Mouse (Mus musculus) urinary bladder, postnatal 10 days (tissue): ENCODE results near the gene Flnb.

Source experiments
- DNase-seq: peaks from one replicate; pipeline ENCODE4 v3.0.0; 2022; ENCODE audit warnings: low spot score

Flnb gene

GRCm38 (mm10) chr14:7863199-7863598 is 45.4 kb downstream of the Flnb start:
- no peak for DNase-seq

GRCm38 (mm10) chr14:7863871-7864505 is 46.2 kb downstream of the Flnb start:
- no peak for DNase-seq

GRCm38 (mm10) chr14:7864506-7864899 is 46.7 kb downstream of the Flnb start:
- no peak for DNase-seq

- DNase-seq: no peak
Measured at GRCm38 (mm10) chr14:7867224-7867623, 49.5 kb downstream of the Flnb start.

- DNase-seq: no peak
Measured at GRCm38 (mm10) chr14:7867841-7868240, 50.1 kb downstream of the Flnb start.

GRCm38 (mm10) chr14:7869796-7870195 is 52.0 kb downstream of the Flnb start:
- no peak for DNase-seq

- DNase-seq: no peak
Measured at GRCm38 (mm10) chr14:7873552-7873951, 55.8 kb downstream of the Flnb start.

- no peak for DNase-seq
Measured at GRCm38 (mm10) chr14:7874495-7874894, 56.7 kb downstream of the Flnb start.

GRCm38 (mm10) chr14:7877957-7878356 is 60.2 kb downstream of the Flnb start:
- DNase-seq: no peak

GRCm38 (mm10) chr14:7880389-7880788 is 62.6 kb downstream of the Flnb start:
- no peak for DNase-seq

- no peak for DNase-seq
Measured at GRCm38 (mm10) chr14:7881533-7881932, 63.8 kb downstream of the Flnb start.

GRCm38 (mm10) chr14:7882050-7882449 is 64.3 kb downstream of the Flnb start:
- no peak for DNase-seq

GRCm38 (mm10) chr14:7884158-7884557 is 66.4 kb downstream of the Flnb start:
- no peak for DNase-seq

GRCm38 (mm10) chr14:7884841-7885240 is 67.1 kb downstream of the Flnb start:
- no peak for DNase-seq

GRCm38 (mm10) chr14:7885540-7885939 is 67.8 kb downstream of the Flnb start:
- no peak for DNase-seq

GRCm38 (mm10) chr14:7886008-7886407 is 68.3 kb downstream of the Flnb start:
- no peak for DNase-seq

- no peak for DNase-seq
Measured at GRCm38 (mm10) chr14:7887171-7887570, 69.4 kb downstream of the Flnb start.

- no peak for DNase-seq
Measured at GRCm38 (mm10) chr14:7888294-7888693, 70.5 kb downstream of the Flnb start.

- no peak for DNase-seq
Measured at GRCm38 (mm10) chr14:7888811-7889651, 71.3 kb downstream of the Flnb start.

- no peak for DNase-seq
Measured at GRCm38 (mm10) chr14:7889834-7890233, 72.1 kb downstream of the Flnb start.

GRCm38 (mm10) chr14:7891401-7891800 is 73.6 kb downstream of the Flnb start:
- DNase-seq: no peak

- no peak for DNase-seq
Measured at GRCm38 (mm10) chr14:7896126-7896525, 78.4 kb downstream of the Flnb start.

- DNase-seq: no peak
Measured at GRCm38 (mm10) chr14:7896699-7897098, 78.9 kb downstream of the Flnb start.

GRCm38 (mm10) chr14:7899986-7900385 is 82.2 kb downstream of the Flnb start:
- DNase-seq: no peak
